Mouse (Mus musculus) lung, adult 2 months (tissue): ENCODE measurements around the gene Dthd1. TPM values are rescaled to one million over a fixed set of nuclear protein-coding genes. Genes with fewer than 3 reads are reported as not detected.

Source experiments
- DNase-seq: peaks from one replicate; pipeline ENCODE4 v3.0.0; 2022
- H3K4me1 ChIP-seq: fragments of 200-500 bp; 2 replicates; pipeline ENCODE4 v1.6.1; 2011; ENCODE audit warnings: low read length; ENCODE audit not compliant: control insufficient read depth, insufficient read depth
- H3K4me3 ChIP-seq: fragments of 200-500 bp; replicated peaks from 2 replicates; pipeline ENCODE3; 2011; ENCODE audit warnings: low read depth, mild to moderate bottlenecking, control low read depth, low read length; ENCODE audit errors: extremely low read depth
- CTCF ChIP-seq: fragments of 200-500 bp; IDR thresholded peaks from 2 replicates; pipeline ENCODE4 v1.5.1; 2011; ENCODE audit warnings: mild to moderate bottlenecking, low read length, control low read depth; ENCODE audit not compliant: insufficient read depth
- POLR2A ChIP-seq: fragments of 200-500 bp; IDR thresholded peaks from 2 replicates; pipeline ENCODE4 v1.6.1; 2011; ENCODE audit warnings: low read depth, mild to moderate bottlenecking, control low read depth, low read length, borderline replicate concordance; ENCODE audit errors: extremely low read depth
- WGBS: fragments of 180-500 bp; shearing (Covaris S2); methylation state at CpG from one replicate; pipeline ENCODE4 v1.1.7; 2018; 5-methylcytosine and 5-hydroxymethylcytosine counted together
- polyA plus RNA-seq: library from polyadenylated mRNA; depleted of rRNA; stranded (reverse); fragments of >200 nt; gene quantifications from 2 replicates; pipeline ENCODE4 v1.2.3, GENCODE M21; 2012

Gene Dthd1
- polyA plus RNA-seq, 1 experiment = not detected

- Histone ChIP-seq H3K4me1 (no peaks in the 10 kb centered on the region), H3K4me3 (no peak overlapping the region)
- 88% methylated on average over 1 of the region's 1 CpGs for WGBS
- no peak for DNase-seq
- TF ChIP-seq CTCF (no peak), POLR2A (no peak)
These were observed 20.8 kb upstream of the Dthd1 start for GRCm38 (mm10) chr5:62792776-62793175.

DNA sequence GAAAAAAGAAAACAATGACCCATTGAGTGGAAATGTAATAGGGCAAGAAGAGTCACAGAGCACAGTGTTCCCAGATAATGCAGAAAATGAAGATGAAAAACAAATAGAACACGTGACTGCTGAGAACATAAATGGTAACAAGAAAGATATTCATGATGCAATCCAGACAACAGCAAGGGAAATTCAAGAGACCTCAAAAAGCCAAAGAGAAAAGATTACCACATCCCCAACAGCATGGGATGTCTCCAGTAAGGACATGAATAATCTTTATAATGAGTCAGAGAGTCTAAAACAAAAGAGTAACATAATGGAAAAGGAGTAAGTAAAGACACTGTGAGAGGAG lies 420 bp downstream of the Dthd1 start:
- no peak for DNase-seq
- 62% methylated on average over 1 of the region's 1 CpGs for WGBS

GRCm38 (mm10) chr5:62815741-62816140 lies 2.1 kb downstream of the Dthd1 start:
- no peak for DNase-seq
- no peak for TF ChIP-seq POLR2A
- no peak for TF ChIP-seq CTCF
- WGBS = 66% methylated on average over 1 of the region's 1 CpGs

More for the DNA sequence above, 420 bp downstream of the Dthd1 start:
- TF ChIP-seq CTCF (no peak), POLR2A (no peak)
- H3K4me3 ChIP-seq = no peak overlapping the region
- no peaks in the 10 kb centered on the region for H3K4me1 ChIP-seq

GRCm38 (mm10) chr5:62819567-62819966 lies 5.9 kb downstream of the Dthd1 start:
- H3K4me3 ChIP-seq = no peak overlapping the region
- H3K4me1 ChIP-seq = no peaks in the 10 kb centered on the region
- TF ChIP-seq POLR2A = no peak
- 62% methylated on average over 2 of the region's 2 CpGs for WGBS
- DNase-seq = no peak

More at GRCm38 (mm10) chr5:62815741-62816140, 2.1 kb downstream of the Dthd1 start:
- no peak overlapping the region for H3K4me3 ChIP-seq
- no peaks in the 10 kb centered on the region for H3K4me1 ChIP-seq

DNA sequence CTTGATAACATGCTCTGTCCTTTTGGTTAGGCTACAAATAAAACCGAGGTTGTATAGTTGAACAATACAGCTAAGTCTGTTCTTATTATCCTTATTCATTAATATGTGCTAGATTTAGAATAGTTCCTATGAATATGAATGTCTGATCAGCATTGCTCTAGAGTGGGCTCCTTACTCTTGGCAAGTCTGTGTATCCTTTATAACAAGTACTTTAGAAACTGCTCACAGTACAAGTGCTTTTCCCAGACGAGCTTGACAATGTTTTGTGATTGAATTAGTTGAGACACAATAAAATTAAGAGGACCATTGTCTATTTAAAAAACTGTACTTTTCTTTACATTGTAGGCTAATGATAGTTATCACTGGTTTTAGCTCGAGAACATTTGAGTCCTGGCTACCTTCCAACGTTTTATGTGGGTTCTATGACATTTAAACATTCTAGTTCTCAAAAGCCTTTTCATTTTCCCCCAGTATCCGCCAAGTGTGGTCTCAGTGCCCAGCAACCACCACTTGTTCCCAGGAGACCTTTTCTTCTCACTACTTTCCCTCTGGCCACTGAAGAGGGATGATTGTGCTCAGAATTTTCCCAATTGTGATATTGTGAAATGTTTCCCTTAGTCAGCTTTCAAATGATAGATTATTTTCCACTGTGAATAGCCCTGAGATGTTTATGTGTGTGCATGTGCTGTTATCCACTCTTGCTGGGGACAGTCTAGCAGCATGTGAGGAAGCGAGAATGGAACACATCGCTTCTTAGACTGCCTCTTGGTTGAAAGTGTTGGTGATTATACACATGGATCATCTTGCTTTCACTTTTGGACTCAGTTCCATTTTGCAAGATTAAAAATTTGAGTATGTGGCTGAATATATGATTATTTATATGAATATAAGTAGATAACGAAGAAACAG lies 7.0 kb downstream of the Dthd1 start:
- Histone ChIP-seq H3K4me3 (no peak overlapping the region), H3K4me1 (no peaks in the 10 kb centered on the region)
- WGBS = 61% methylated on average over 8 of the region's 8 CpGs
- DNase-seq = no peak
- TF ChIP-seq POLR2A (no peak), CTCF (no peak)

DNA sequence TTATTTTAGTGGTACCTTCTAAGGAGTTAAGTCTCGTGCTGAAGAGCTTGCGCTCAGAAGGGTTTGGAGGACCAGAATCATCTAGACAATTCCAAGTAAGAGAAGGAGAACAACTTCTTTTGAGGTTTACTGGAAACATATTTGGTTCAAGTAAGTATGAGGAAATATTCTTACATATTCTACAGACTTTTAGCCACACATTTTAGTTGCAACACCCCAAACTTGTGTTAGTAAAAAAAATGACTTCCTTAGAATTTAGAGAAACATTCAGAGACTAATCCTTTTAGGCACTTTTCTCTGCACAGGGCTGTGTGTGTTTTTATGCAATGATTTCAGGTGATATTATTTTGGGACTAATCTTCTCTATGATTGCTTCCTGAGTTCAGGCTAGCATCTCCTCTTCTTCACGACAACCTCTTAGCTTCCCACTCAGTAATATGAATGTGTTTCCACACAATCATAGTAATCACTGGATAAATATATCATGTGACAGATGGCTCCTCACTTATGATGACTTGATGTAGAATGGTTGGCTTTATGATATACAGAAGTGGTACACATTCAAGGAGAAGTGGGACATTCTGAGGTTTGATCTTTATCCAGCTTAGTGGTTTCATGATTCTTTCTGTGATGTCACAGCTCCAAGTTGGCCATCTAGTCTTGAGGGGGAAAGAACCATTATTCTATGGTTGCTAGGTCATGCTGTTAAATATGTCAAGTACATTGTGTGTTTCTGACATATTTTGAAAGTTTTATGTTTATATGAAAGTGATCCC lies 29.5 kb downstream of the Dthd1 start:
- no peak for DNase-seq
- Histone ChIP-seq H3K4me1 (no peaks in the 10 kb centered on the region), H3K4me3 (no peak overlapping the region)
- no peak for TF ChIP-seq POLR2A
- TF ChIP-seq CTCF = no peak
- 83% methylated on average over 3 of the region's 3 CpGs for WGBS

- 77% methylated on average over 6 of the region's 6 CpGs for WGBS
- no peak for DNase-seq
- Histone ChIP-seq H3K4me1 (no peaks in the 10 kb centered on the region), H3K4me3 (no peak overlapping the region)
- no peak for TF ChIP-seq CTCF
- TF ChIP-seq POLR2A = no peak
These were observed 33.0 kb downstream of the Dthd1 start for GRCm38 (mm10) chr5:62846571-62847131.

- WGBS = 69% methylated on average over 2 of the region's 2 CpGs
- Histone ChIP-seq H3K4me3 (no peak overlapping the region), H3K4me1 (no peaks in the 10 kb centered on the region)
- no peak for TF ChIP-seq CTCF
- no peak for TF ChIP-seq POLR2A
- no peak for DNase-seq
These were observed 37.7 kb downstream of the Dthd1 start for GRCm38 (mm10) chr5:62851337-62851736.

GRCm38 (mm10) chr5:62854361-62854844 lies 40.8 kb downstream of the Dthd1 start:
- no peak for DNase-seq
- TF ChIP-seq CTCF (no peak), POLR2A (no peak)
- no peaks in the 10 kb centered on the region for H3K4me1 ChIP-seq
- WGBS = 82% methylated on average over 4 of the region's 4 CpGs
- H3K4me3 ChIP-seq = no peak overlapping the region

- TF ChIP-seq CTCF = no peak
- TF ChIP-seq POLR2A = no peak
These were observed 43.9 kb downstream of the Dthd1 start for GRCm38 (mm10) chr5:62857502-62857901.

More at GRCm38 (mm10) chr5:62857502-62857901, 43.9 kb downstream of the Dthd1 start:
- Histone ChIP-seq H3K4me3 (no peak overlapping the region), H3K4me1 (no peaks in the 10 kb centered on the region)
- DNase-seq = no peak
- WGBS = 74% methylated on average over 1 of the region's 1 CpGs
